Mouse (Mus musculus): ENCODE results near the gene Gm4707. TPM values are rescaled to one million over a fixed set of nuclear protein-coding genes. Genes with fewer than 3 reads are reported as not detected.
"Not testable (repeated sequence)": the region's sequence is repeated elsewhere in the genome, so short reads cannot be mapped to it uniquely, and the experiment has no call there.

Gm4707 gene
- polyA plus RNA-seq, 1 experiment = not detected

- Histone ChIP-seq H3K27ac (ENCODE audit: insufficient read depth, low read depth, low read length) (no peak overlapping the region), H3K4me1 (ENCODE audit: control insufficient read depth, insufficient read depth, low read length) (no peaks in the 10 kb centered on the region), H3K4me3 (ENCODE audit: insufficient read depth, low read depth, low read length) (no peak overlapping the region)
- 92% methylated on average over 3 of the region's 3 CpGs for WGBS
- TF ChIP-seq POLR2A (IDR thresholded peaks at IDR 0.05; ENCODE audit: insufficient read depth, low read depth, low read length) = no peak
- TF ChIP-seq CTCF (IDR thresholded peaks at IDR 0.05; ENCODE audit: insufficient read depth, low read depth, low read length) = no peak
These were observed 594 bp upstream of the Gm4707 start for GRCm38 (mm10) chr17:71460312-71460711.

DNA sequence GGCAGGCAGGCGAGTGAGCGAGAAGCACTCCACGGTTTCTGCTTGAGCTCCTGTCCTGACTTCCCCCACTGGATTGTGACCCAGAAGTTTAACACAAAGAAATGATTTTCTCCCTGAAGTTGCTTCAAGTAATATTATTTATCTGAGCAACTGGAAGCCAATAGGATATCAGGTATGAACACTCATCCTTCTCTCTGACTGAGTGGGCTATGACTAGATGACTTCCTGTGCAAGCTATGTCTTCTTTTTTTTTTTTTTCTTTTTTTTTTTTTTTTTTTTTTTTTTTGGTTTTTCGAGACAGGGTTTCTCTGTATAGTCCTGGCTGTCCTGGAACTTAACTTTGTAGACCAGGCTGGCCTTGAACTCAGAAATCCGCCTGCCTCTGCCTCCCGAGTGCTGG is 2.4 kb downstream of the Gm4707 start:
- not testable (repeated sequence) for H3K4me3 ChIP-seq (ENCODE audit: insufficient read depth, low read depth, low read length); H3K27ac ChIP-seq (ENCODE audit: insufficient read depth, low read depth, low read length)
- 95% methylated on average over 6 of the region's 6 CpGs for WGBS

DNA sequence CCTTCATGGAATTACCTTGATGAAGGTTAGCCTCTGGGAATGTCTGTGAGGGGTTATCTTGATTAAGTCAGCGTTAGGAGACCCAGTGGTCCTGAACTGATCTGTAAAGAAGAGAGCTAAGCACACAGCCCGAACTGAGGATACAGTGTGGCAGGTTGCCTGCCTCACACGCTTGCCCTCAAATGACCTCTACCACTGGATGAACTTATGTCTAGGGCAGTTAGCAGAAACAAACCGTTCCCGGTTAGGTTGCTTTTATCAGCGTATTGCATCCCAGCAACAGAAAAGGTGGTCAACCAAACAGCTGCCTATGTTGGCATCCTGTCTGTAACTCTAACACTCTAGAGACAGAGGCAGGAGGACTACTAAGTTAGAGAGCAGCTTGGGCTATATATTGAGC is 14.5 kb downstream of the Gm4707 start:
- no peak overlapping the region for H3K27ac ChIP-seq (ENCODE audit: insufficient read depth, low read depth, low read length)
- WGBS = 94% methylated on average over 6 of the region's 6 CpGs
- H3K4me1 ChIP-seq (ENCODE audit: control insufficient read depth, insufficient read depth, low read length) = peaks cover 5% of the 10 kb centered on the region
- no peak overlapping the region for H3K4me3 ChIP-seq (ENCODE audit: insufficient read depth, low read depth, low read length)
- TF ChIP-seq CTCF (IDR thresholded peaks at IDR 0.05; ENCODE audit: insufficient read depth, low read depth, low read length) = no peak
- TF ChIP-seq POLR2A (IDR thresholded peaks at IDR 0.05; ENCODE audit: insufficient read depth, low read depth, low read length) = no peak

More for the DNA sequence above, 2.4 kb downstream of the Gm4707 start:
- H3K4me1 ChIP-seq (ENCODE audit: control insufficient read depth, insufficient read depth, low read length) = not testable (repeated sequence)

DNA sequence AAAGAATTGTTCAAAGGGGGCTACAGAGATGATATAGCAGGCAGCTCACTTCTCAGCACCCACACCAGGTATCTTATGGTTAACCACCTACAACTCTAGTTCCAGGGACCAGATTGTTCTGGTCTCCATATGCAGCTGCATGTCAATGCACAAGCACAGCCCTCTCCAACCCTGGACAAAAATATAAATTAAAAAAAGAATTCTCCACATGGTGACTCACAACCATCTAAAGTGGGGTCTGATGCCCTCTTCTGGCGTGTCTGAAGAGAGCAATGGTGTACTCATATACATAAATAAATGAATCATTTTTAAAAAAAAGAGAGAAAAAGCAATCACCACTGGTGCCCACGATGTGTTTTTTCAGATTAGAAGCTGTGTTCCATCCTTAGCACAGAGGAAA is 15.0 kb downstream of the Gm4707 start:
- TF ChIP-seq CTCF (IDR thresholded peaks at IDR 0.05; ENCODE audit: insufficient read depth, low read depth, low read length) (no peak), POLR2A (IDR thresholded peaks at IDR 0.05; ENCODE audit: insufficient read depth, low read depth, low read length) (no peak)
- 59% methylated on average over 2 of the region's 2 CpGs for WGBS

DNA sequence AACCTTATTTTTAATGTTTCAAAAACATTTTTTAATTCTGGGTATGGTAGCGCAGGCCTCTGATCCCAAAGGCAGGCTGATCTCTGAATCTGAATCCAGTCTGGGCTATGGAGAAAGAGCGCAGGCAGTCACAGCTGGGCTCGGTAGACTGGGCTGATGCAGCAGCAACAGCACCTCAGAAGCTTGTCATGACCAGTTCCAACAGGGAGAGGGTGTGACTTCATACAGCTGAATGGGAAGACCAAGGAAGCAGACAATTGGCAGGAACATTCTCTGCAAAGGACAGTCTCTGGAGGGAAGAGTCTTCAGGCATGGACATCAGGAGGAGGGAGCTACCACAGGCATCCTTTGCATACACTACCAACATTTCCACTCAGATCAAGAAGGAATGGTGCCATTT is 15.6 kb downstream of the Gm4707 start:
- 75% methylated on average over 3 of the region's 3 CpGs for WGBS
- TF ChIP-seq CTCF (IDR thresholded peaks at IDR 0.05; ENCODE audit: insufficient read depth, low read depth, low read length) (no peak), POLR2A (IDR thresholded peaks at IDR 0.05; ENCODE audit: insufficient read depth, low read depth, low read length) (no peak)
- Histone ChIP-seq H3K4me1 (ENCODE audit: control insufficient read depth, insufficient read depth, low read length) (peaks cover 5% of the 10 kb centered on the region), H3K27ac (ENCODE audit: insufficient read depth, low read depth, low read length) (peak overlapping the region; percentile 56; the same call in 1 of the 2 replicates), H3K4me3 (ENCODE audit: insufficient read depth, low read depth, low read length) (no peak overlapping the region)

More for the DNA sequence above, 15.0 kb downstream of the Gm4707 start:
- Histone ChIP-seq H3K4me1 (ENCODE audit: control insufficient read depth, insufficient read depth, low read length) (peaks cover 5% of the 10 kb centered on the region), H3K27ac (ENCODE audit: insufficient read depth, low read depth, low read length) (peak overlapping the region; percentile 56; the same call in 1 of the 2 replicates), H3K4me3 (ENCODE audit: insufficient read depth, low read depth, low read length) (no peak overlapping the region)

- Histone ChIP-seq H3K4me3 (ENCODE audit: insufficient read depth, low read depth, low read length) (no peak overlapping the region), H3K27ac (ENCODE audit: insufficient read depth, low read depth, low read length) (no peak overlapping the region), H3K4me1 (ENCODE audit: control insufficient read depth, insufficient read depth, low read length) (peaks cover 5% of the 10 kb centered on the region)
- WGBS = 91% methylated on average over 6 of the region's 6 CpGs
- TF ChIP-seq POLR2A (IDR thresholded peaks at IDR 0.05; ENCODE audit: insufficient read depth, low read depth, low read length) = no peak
- TF ChIP-seq CTCF (IDR thresholded peaks at IDR 0.05; ENCODE audit: insufficient read depth, low read depth, low read length) = no peak
These were observed 16.4 kb downstream of the Gm4707 start for GRCm38 (mm10) chr17:71443273-71443672.

- H3K4me3 ChIP-seq (ENCODE audit: insufficient read depth, low read depth, low read length); H3K4me1 ChIP-seq (ENCODE audit: control insufficient read depth, insufficient read depth, low read length); H3K27ac ChIP-seq (ENCODE audit: insufficient read depth, low read depth, low read length): not testable (repeated sequence)
- 98% methylated on average over 2 of the region's 2 CpGs for WGBS
These were observed 37.2 kb downstream of the Gm4707 start for GRCm38 (mm10) chr17:71422502-71422901.

DNA sequence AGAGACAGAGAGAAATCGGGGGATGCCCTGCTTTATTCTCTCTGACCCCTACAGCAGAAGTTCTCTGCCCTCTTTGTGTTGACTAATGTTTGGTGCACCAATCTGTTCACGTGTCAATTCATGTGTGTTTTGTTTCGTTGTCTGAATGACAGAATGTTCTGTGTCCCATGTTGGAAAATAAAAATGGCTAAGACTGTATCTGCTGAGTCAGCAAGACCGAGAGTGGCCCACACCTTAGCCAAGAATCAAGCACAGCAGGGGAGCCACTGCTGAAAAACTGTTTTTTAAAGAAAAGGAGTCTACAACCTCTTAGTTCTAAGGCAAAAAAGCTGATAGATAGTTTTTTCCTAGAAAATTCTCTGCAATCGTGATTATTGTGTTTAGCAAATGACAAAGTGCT is 40.3 kb downstream of the Gm4707 start:
- not testable (repeated sequence) for H3K27ac ChIP-seq (ENCODE audit: insufficient read depth, low read depth, low read length); H3K4me1 ChIP-seq (ENCODE audit: control insufficient read depth, insufficient read depth, low read length); H3K4me3 ChIP-seq (ENCODE audit: insufficient read depth, low read depth, low read length)
- 86% methylated on average over 5 of the region's 5 CpGs for WGBS

GRCm38 (mm10) chr17:71417008-71417407 is 42.7 kb downstream of the Gm4707 start:
- TF ChIP-seq POLR2A (IDR thresholded peaks at IDR 0.05; ENCODE audit: insufficient read depth, low read depth, low read length) (no peak), CTCF (IDR thresholded peaks at IDR 0.05; ENCODE audit: insufficient read depth, low read depth, low read length) (no peak)
- no peak overlapping the region for H3K27ac ChIP-seq (ENCODE audit: insufficient read depth, low read depth, low read length)
- 95% methylated on average over 1 of the region's 1 CpGs for WGBS
- no peak overlapping the region for H3K4me3 ChIP-seq (ENCODE audit: insufficient read depth, low read depth, low read length)
- 0 out of 2 replicates have a peak, but pooled peaks cover 2% of the 10 kb centered on the region for H3K4me1 ChIP-seq (ENCODE audit: control insufficient read depth, insufficient read depth, low read length)

Other genes with a start within 250 kb of the Gm4707 start
- not detected in 2 replicates for gene Emilin2, start 147.9 kb downstream of the Gm4707 start, polyA plus RNA-seq (2012; ENCODE audit: insufficient read depth, insufficient read length, low replicate concordance, missing spikeins)
- 122 TPM in 1 of 2 replicates, not detected in the other for gene Smchd1, start 15.4 kb upstream of the Gm4707 start, polyA plus RNA-seq (2012; ENCODE audit: insufficient read depth, insufficient read length, low replicate concordance, missing spikeins)
- not detected in 2 replicates for gene Ndc80, start 66.9 kb upstream of the Gm4707 start, polyA plus RNA-seq (2012; ENCODE audit: insufficient read depth, insufficient read length, low replicate concordance, missing spikeins)
- not detected in 2 replicates for gene Spdya, start 92.1 kb upstream of the Gm4707 start, polyA plus RNA-seq (2012; ENCODE audit: insufficient read depth, insufficient read length, low replicate concordance, missing spikeins)
- gene Wdr43, start 156.0 kb upstream of the Gm4707 start, polyA plus RNA-seq (2012; ENCODE audit: insufficient read depth, insufficient read length, low replicate concordance, missing spikeins) = not detected in 2 replicates
- gene Togaram2, start 213.3 kb upstream of the Gm4707 start, polyA plus RNA-seq (2012; ENCODE audit: insufficient read depth, insufficient read length, low replicate concordance, missing spikeins) = not detected in 2 replicates